Mouse (Mus musculus) heart, embryonic 14.5 days (tissue): ENCODE measurements around the gene 2010111I01Rik. TPM values are rescaled to one million over a fixed set of nuclear protein-coding genes. Genes with fewer than 3 reads are reported as not detected.

Experiments used
- ATAC-seq: fragments of 200-750 bp; cut with Nextera tagmentation; 2 replicates; pipeline ENCODE4 v1.8.0; 2017; ENCODE audit warnings: low read depth, moderate TSS enrichment; ENCODE audit not compliant: insufficient number of reproducible peaks, insufficient read depth, low FRiP score
- H3K27ac ChIP-seq, 2 experiments: fragments of 200-500 bp in 1 of 2; fragments of 300-500 bp in 1 of 2; sonication (generic) in 1 of 2; replicated peaks in 1 of 2; 2 replicates each; pipeline ENCODE4 v1.5.1; 2012 to 2014; ENCODE audit warnings: low read depth in 2 of 2, low read length in 2 of 2, control low read depth in 1 of 2, mild to moderate bottlenecking in 1 of 2, mixed read lengths in 1 of 2; ENCODE audit not compliant: control insufficient read depth in 1 of 2, insufficient read depth in 1 of 2
- H3K27me3 ChIP-seq: fragments of 300-500 bp; sonication (generic); 2 replicates; pipeline ENCODE4 v1.6.1; 2014; ENCODE audit warnings: mild to moderate bottlenecking, low read length, control low read depth; ENCODE audit not compliant: control insufficient read depth, insufficient read depth
- H3K36me3 ChIP-seq: fragments of 300-500 bp; sonication (generic); 2 replicates; pipeline ENCODE4 v1.6.1; 2014; ENCODE audit warnings: mild to moderate bottlenecking, control low read depth, low read length, mixed read lengths; ENCODE audit not compliant: control insufficient read depth, insufficient read depth
- H3K4me1 ChIP-seq, 2 experiments: fragments of 200-500 bp in 1 of 2; fragments of 300-500 bp in 1 of 2; sonication (generic) in 1 of 2; 2 replicates each; pipeline ENCODE4 v1.6.1; 2012 to 2014; ENCODE audit warnings: low read length in 2 of 2, control low read depth in 1 of 2, mixed read lengths in 1 of 2; ENCODE audit not compliant: control insufficient read depth in 2 of 2, insufficient read depth in 2 of 2
- H3K4me2 ChIP-seq: fragments of 300-500 bp; sonication (generic); 2 replicates; pipeline ENCODE4 v1.6.1; 2014; ENCODE audit warnings: mild to moderate bottlenecking, low read length
- H3K4me3 ChIP-seq, 2 experiments: fragments of 200-500 bp in 1 of 2; fragments of 300-500 bp in 1 of 2; sonication (generic) in 1 of 2; 2 replicates each; pipeline ENCODE4 v1.5.1; 2012 to 2014; ENCODE audit warnings: low read length in 2 of 2, mild to moderate bottlenecking in 2 of 2, control low read depth in 1 of 2, low read depth in 1 of 2, moderate library complexity in 1 of 2; ENCODE audit not compliant: control insufficient read depth in 1 of 2, insufficient read depth in 1 of 2
- H3K9ac ChIP-seq: fragments of 300-500 bp; sonication (generic); 2 replicates; pipeline ENCODE4 v1.6.1; 2014; ENCODE audit warnings: mild to moderate bottlenecking, low read length
- H3K9me3 ChIP-seq: fragments of 300-500 bp; sonication (generic); 2 replicates; pipeline ENCODE4 v1.6.1; 2016; ENCODE audit warnings: low read length, control low read depth; ENCODE audit not compliant: control insufficient read depth
- WGBS: fragments of 180-500 bp; shearing (Covaris S2); extraction: QIAGEN DNeasy Blood & Tissue Kit; methylation state at CpG from one replicate; pipeline ENCODE4 v1.1.7; 2014; 5-methylcytosine and 5-hydroxymethylcytosine counted together
- polyA plus RNA-seq: library from polyadenylated mRNA; unstranded; fragments of >200 nt; fragmentation: Nextera tagmentation; extraction: Ambion mirVana; gene quantifications from 2 replicates; pipeline ENCODE4 v1.2.1, GENCODE M21; 2014

The 2010111I01Rik gene
- polyA plus RNA-seq = 62.7 and 69.5 TPM in 2 replicates

DNA sequence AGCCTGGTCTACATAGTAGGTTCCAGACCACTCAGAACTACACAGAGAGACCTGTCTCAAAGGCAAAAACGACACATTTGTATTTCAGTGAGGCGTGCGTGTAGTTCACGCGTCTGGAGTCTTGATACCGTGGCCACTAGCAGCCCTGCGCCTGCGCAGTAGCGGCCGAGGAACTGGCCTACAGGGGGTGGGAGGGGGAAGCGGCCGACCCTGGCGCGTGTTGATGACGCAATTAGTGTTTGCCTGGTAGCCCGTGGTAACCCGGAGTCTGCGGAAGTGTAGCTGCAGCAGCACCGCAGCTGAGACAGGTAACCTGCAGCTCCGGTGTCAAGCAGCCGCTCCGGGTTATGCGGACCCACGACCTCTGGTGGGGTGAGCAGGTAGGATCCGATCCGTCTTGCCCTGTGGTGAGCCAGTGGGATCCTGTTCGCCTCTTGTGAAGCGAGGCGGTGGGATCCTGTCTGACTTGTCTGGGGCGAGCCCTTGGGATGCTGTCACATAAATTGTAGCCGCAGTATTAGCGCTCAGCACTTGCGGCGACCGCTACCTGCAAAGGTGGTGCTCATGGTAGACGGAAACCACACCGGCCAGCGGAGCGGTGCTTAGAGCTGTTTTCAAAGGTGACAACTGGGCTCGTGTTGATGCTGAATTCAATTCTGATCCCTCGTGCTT lies at the start of gene 2010111I01Rik:
Gene 2010111I01Rik (plus strand): TSS at position 254 of the 672 bp plus-strand sequence.
- Histone ChIP-seq H3K9me3 (no peaks in the 10 kb centered on the region), H3K9ac (peak within 1 kb of the TSS; percentile 77), H3K4me3 (peak within 1 kb of the TSS; percentile 84 to 92), H3K27ac (no peak within 1 kb of the TSS; a peak in 1 of 4 replicates), H3K36me3 (no peaks in the 10 kb centered on the region), H3K4me2 (peak within 1 kb of the TSS; percentile 82), H3K4me1 (no peaks in the 10 kb centered on the region), H3K27me3 (no peaks in the 10 kb centered on the region)
- ATAC-seq = peak; percentile 79
- under 1% methylated on average over 41 of the region's 41 CpGs for WGBS

- no peaks in the 10 kb centered on the region for H3K27me3 ChIP-seq
- H3K4me2 ChIP-seq = no peak overlapping the region
- no peak for ATAC-seq
- H3K36me3 ChIP-seq = no peaks in the 10 kb centered on the region
- H3K27ac ChIP-seq = no peak overlapping the region
- H3K9me3 ChIP-seq = no peaks in the 10 kb centered on the region
- H3K9ac ChIP-seq = no peak overlapping the region
- WGBS = 61% methylated on average over 4 of the region's 4 CpGs
- H3K4me1 ChIP-seq = no peaks in the 10 kb centered on the region
- no peak overlapping the region for H3K4me3 ChIP-seq
These were observed 48.0 kb upstream of the 2010111I01Rik start for GRCm38 (mm10) chr13:62916675-62917074.

GRCm38 (mm10) chr13:62917416-62918110 lies 47.1 kb upstream of the 2010111I01Rik start:
- H3K27ac ChIP-seq = no peak overlapping the region

DNA sequence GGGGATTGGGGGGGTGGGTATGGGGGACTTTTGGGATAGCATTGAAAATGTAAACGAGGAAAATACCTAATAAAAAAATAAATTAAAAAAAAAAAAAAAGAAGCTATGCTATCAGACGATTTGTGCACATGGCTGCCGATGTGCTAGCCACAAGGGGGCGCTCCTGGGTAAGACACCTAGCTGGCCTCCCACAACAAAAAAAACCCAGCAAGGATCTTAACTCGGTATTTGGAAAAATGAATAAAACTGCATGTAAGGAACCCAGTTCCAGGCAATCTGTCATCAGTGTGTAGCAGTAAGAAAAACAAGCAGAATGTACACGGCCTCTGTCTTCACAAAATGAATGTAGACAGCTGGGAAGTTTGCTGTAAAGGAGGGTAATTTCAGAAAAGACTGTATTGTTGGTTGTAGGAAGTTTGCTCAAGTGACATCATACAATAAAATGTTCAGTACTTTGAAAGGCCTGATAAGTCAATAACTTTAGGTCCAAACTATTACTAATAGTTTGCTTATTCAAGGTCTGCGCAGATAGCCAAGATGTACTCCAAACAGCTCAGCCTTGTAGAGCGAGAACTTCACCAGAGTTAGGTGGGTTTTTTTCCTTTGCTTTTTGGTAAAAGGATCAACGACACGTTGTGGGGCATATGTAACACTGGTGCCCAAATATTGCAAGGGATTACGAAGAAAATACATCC lies 44.9 kb upstream of the 2010111I01Rik start:
- Histone ChIP-seq H3K36me3 (no peaks in the 10 kb centered on the region), H3K4me1 (peaks cover 0 to 3% of the 10 kb centered on the region in 2 experiments; a peak in 1 of 4 replicates), H3K27ac (no peak overlapping the region), H3K4me3 (no peak overlapping the region), H3K9me3 (no peaks in the 10 kb centered on the region), H3K4me2 (no peak overlapping the region), H3K27me3 (no peaks in the 10 kb centered on the region), H3K9ac (no peak overlapping the region)
- 31% methylated on average over 11 of the region's 11 CpGs for WGBS
- no peak for ATAC-seq

More at GRCm38 (mm10) chr13:62917416-62918110, 47.1 kb upstream of the 2010111I01Rik start:
- H3K4me2 ChIP-seq = no peak overlapping the region
- H3K9me3 ChIP-seq = no peaks in the 10 kb centered on the region
- H3K4me1 ChIP-seq = no peaks in the 10 kb centered on the region
- no peak overlapping the region for H3K4me3 ChIP-seq
- 54% methylated on average over 1 of the region's 1 CpGs for WGBS
- no peak overlapping the region for H3K9ac ChIP-seq
- H3K36me3 ChIP-seq = no peaks in the 10 kb centered on the region
- H3K27me3 ChIP-seq = no peaks in the 10 kb centered on the region
- no peak; the same call in 1 of the 2 replicates for ATAC-seq

DNA sequence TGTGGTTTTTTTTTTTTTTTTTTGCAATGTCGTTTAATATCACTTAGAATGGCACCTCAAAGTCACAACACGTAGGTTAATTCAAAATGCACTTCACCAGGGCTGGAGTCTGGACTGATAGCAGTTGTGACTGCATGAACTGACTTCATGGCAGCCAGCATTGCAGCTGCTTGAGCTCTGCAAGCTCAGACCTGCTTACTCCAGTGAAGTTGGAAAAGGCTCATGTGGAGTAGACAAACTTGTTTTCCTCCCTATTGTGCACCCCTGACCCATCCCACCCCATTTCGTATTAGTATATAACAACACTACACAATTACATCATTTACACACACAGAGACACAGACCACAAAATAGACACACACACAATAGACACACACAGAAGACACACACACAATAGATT lies 42.0 kb upstream of the 2010111I01Rik start:
- Histone ChIP-seq H3K4me1 (peaks cover 0 to 3% of the 10 kb centered on the region in 2 experiments; a peak in 1 of 4 replicates), H3K27ac (no peak overlapping the region), H3K4me2 (no peak overlapping the region), H3K9me3 (no peaks in the 10 kb centered on the region), H3K36me3 (no peaks in the 10 kb centered on the region), H3K4me3 (no peak overlapping the region), H3K9ac (no peak overlapping the region), H3K27me3 (no peaks in the 10 kb centered on the region)
- WGBS = 80% methylated on average over 3 of the region's 3 CpGs
- ATAC-seq = no peak

- no peak overlapping the region for H3K27ac ChIP-seq
- 62% methylated on average over 8 of the region's 8 CpGs for WGBS
- no peak overlapping the region for H3K9ac ChIP-seq
- no peaks in the 10 kb centered on the region for H3K27me3 ChIP-seq
- peaks cover 0 to 3% of the 10 kb centered on the region in 2 experiments; a peak in 1 of 4 replicates for H3K4me1 ChIP-seq
- no peaks in the 10 kb centered on the region for H3K9me3 ChIP-seq
- H3K4me2 ChIP-seq = no peak overlapping the region
- no peak for ATAC-seq
- H3K36me3 ChIP-seq = no peaks in the 10 kb centered on the region
- no peak overlapping the region for H3K4me3 ChIP-seq
These were observed 41.5 kb upstream of the 2010111I01Rik start for GRCm38 (mm10) chr13:62923182-62923581.

- H3K4me3 ChIP-seq = no peak overlapping the region
- no peaks in the 10 kb centered on the region for H3K9me3 ChIP-seq
- ATAC-seq = no peak; the same call in 1 of the 2 replicates
- H3K9ac ChIP-seq = no peak overlapping the region
- H3K36me3 ChIP-seq = no peaks in the 10 kb centered on the region
- 61% methylated on average over 1 of the region's 1 CpGs for WGBS
- H3K4me1 ChIP-seq = peaks cover 0 to 3% of the 10 kb centered on the region in 2 experiments; a peak in 1 of 4 replicates
- no peak overlapping the region for H3K4me2 ChIP-seq
- no peak overlapping the region for H3K27ac ChIP-seq
- no peaks in the 10 kb centered on the region for H3K27me3 ChIP-seq
These were observed 38.2 kb upstream of the 2010111I01Rik start for GRCm38 (mm10) chr13:62926479-62926878.
